Mouse (Mus musculus): Measurements from ENCODE around the gene Cbfa2t3. TPM values are rescaled to one million over a fixed set of nuclear protein-coding genes. Genes with fewer than 3 reads are reported as not detected.
A peak's percentile ranks its signal among the peaks of the same experiment; 100 is the strongest.

The Cbfa2t3 gene
- total and polyA plus RNA-seq, 3 experiments: 10.5 to 102 TPM; not detected in 1

DNA sequence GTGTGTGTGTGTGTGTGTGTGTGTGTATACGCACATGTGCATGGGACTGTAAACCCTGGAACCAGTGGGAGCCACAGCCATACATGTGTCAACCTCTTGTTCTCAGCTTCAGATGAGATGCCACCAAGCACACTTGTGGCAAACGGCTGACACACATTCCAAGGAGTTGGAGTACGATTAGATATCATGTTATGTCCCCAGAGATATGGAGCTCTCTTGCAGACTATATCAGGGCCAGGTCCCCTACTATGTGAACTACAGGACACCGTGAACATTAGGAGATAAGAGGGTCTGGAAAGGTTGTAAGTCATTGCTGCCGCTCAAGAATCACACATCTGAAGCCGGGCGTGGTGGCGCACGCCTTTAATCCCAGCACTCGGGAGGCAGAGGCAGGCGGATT, 16.1 kb downstream of the Cbfa2t3 start:
- H3K36me3 ChIP-seq (ENCODE audit: control insufficient read depth in 1 of 2, insufficient read depth in 2 of 2, low read length in 2 of 2): peaks cover 48 to 50% of the 10 kb centered on the region in 2 experiments
- no peaks in the 10 kb centered on the region for H3K27me3 ChIP-seq (ENCODE audit: control insufficient read depth in 1 of 2, insufficient read depth in 2 of 2, low read length in 2 of 2)
- H3K27ac ChIP-seq (ENCODE audit: control insufficient read depth, low read depth, low read length): peak overlapping the region; percentile 29; the same call in 1 of the 2 replicates
- H3K9me3 ChIP-seq (replicated peaks; ENCODE audit: insufficient read depth, low read length): no peaks in the 10 kb centered on the region
- H3K79me2 ChIP-seq (ENCODE audit: control insufficient read depth, insufficient read depth, low read length, poor library complexity): peaks cover 82% of the 10 kb centered on the region
- no peak overlapping the region for H3K9ac ChIP-seq (ENCODE audit: control insufficient read depth, low read depth, low read length, poor library complexity, severe bottlenecking)
- peak; percentile 54 for DNase-seq (ENCODE audit: low read depth, low spot score)
- TF ChIP-seq MXI1 (IDR thresholded peaks at IDR 0.05; ENCODE audit: low read depth, low read length) (0 out of 2 replicates have a peak, but pooled peaks have one; percentile 27), JUND (IDR thresholded peaks at IDR 0.05; ENCODE audit: low read depth, low read length) (no peak), SIN3A (IDR thresholded peaks at IDR 0.05; ENCODE audit: low read length) (peak; percentile 56; the same call in 1 of the 2 replicates), POLR2AphosphoS2 (IDR thresholded peaks at IDR 0.05; ENCODE audit: low read length) (no peak), HCFC1 (IDR thresholded peaks at IDR 0.05; ENCODE audit: low read depth, low read length) (no peak), NRF1 (IDR thresholded peaks at IDR 0.05; ENCODE audit: insufficient read depth, low read depth, low read length, poor library complexity, severe bottlenecking) (no peak), TCF12 (IDR thresholded peaks at IDR 0.05; ENCODE audit: low read depth, low read length) (peak; percentile 87), NELFE (IDR thresholded peaks at IDR 0.05; ENCODE audit: low read depth, low read length) (no peak), GATA1 (IDR thresholded peaks at IDR 0.05; ENCODE audit: low read depth, low read length) (peak; percentile 73), MEF2A (IDR thresholded peaks at IDR 0.05; ENCODE audit: extremely low read depth, insufficient replicate concordance, low read depth, low read length, poor library complexity, severe bottlenecking) (no peak), TAL1 (IDR thresholded peaks at IDR 0.05; ENCODE audit: low read length) (peak; percentile 28; the same call in 1 of the 2 replicates), EP300 (IDR thresholded peaks at IDR 0.05; ENCODE audit: low read depth in 1 of 2, low read length in 2 of 2) (peak; percentile 61 to 75), ZKSCAN1 (IDR thresholded peaks at IDR 0.05; ENCODE audit: low read depth, low read length) (peak; percentile 47; the same call in 1 of the 2 replicates), E2F4 (IDR thresholded peaks at IDR 0.05; ENCODE audit: borderline replicate concordance, low read depth, low read length) (no peak), ETS1 (IDR thresholded peaks at IDR 0.05; ENCODE audit: low read depth, low read length) (peak; percentile 56), RCOR1 (IDR thresholded peaks at IDR 0.05; ENCODE audit: low read depth, low read length) (peak; percentile 40; the same call in 1 of the 2 replicates), MAFK (IDR thresholded peaks at IDR 0.05; ENCODE audit: borderline replicate concordance, low read depth, low read length) (no peak), BHLHE40 (IDR thresholded peaks at IDR 0.05; ENCODE audit: borderline replicate concordance, low read depth, low read length) (no peak), USF2 (IDR thresholded peaks at IDR 0.05; ENCODE audit: borderline replicate concordance in 1 of 2, insufficient read depth in 1 of 2, low read depth in 1 of 2, low read length in 2 of 2) (no peak), POLR2A (IDR thresholded peaks at IDR 0.05; ENCODE audit: control insufficient read depth in 1 of 2, insufficient read depth in 1 of 2, low read depth in 1 of 2, low read length in 2 of 2, poor library complexity in 1 of 2) (no peak)
- H3K4me1 ChIP-seq (ENCODE audit: control insufficient read depth in 1 of 2, insufficient read depth in 2 of 2, low read length in 2 of 2): peaks cover 7 to 37% of the 10 kb centered on the region in 2 experiments
- H3K4me3 ChIP-seq (ENCODE audit: control insufficient read depth in 1 of 2, insufficient read depth in 1 of 2, low read depth in 2 of 2, low read length in 2 of 2): no peak overlapping the region

DNA sequence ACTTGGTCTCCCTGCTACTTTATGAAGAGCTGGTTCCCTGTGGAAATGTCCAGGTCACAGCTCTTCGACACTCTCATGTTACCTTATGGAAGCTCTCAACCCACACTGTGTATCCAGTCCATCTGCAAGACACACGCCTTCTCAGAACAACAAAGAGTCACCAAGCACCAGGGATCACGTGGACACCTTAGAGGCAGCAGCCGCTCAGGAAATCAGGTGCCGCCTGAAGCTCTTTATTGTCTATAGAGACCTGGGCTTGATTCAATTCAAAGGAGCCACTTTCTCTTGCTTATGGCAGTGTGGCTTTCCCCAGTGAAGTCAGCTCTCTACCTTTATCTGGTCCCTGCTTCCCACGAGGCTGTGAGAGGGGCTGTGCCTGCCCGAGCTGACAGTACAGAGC, 18.7 kb downstream of the Cbfa2t3 start:
- no peak for TF ChIP-seq TCF12 (IDR thresholded peaks at IDR 0.05; ENCODE audit: low read depth, low read length)
- TF ChIP-seq USF2 (IDR thresholded peaks at IDR 0.05; ENCODE audit: borderline replicate concordance in 1 of 2, insufficient read depth in 1 of 2, low read depth in 1 of 2, low read length in 2 of 2): no peak
- TF ChIP-seq ELF1 (IDR thresholded peaks at IDR 0.05; ENCODE audit: low read depth, low read length): no peak
- TF ChIP-seq POLR2A (IDR thresholded peaks at IDR 0.05; ENCODE audit: control insufficient read depth in 1 of 2, insufficient read depth in 1 of 2, low read depth in 1 of 2, low read length in 2 of 2, poor library complexity in 1 of 2): no peak
- TF ChIP-seq MAX (IDR thresholded peaks at IDR 0.05; ENCODE audit: low read length): no peak
- TF ChIP-seq JUND (IDR thresholded peaks at IDR 0.05; ENCODE audit: low read depth, low read length): no peak
- TF ChIP-seq KAT2A (conservative IDR thresholded peaks at IDR 0.05; ENCODE audit: low read depth, low read length): no peak
- TF ChIP-seq TAL1 (IDR thresholded peaks at IDR 0.05; ENCODE audit: low read length): no peak
- no peak for TF ChIP-seq GATA1 (IDR thresholded peaks at IDR 0.05; ENCODE audit: low read depth, low read length)
- no peak for TF ChIP-seq MAFK (IDR thresholded peaks at IDR 0.05; ENCODE audit: borderline replicate concordance, low read depth, low read length)
- TF ChIP-seq ZC3H11A (IDR thresholded peaks at IDR 0.05; ENCODE audit: low read depth, low read length): no peak
- no peak for TF ChIP-seq CHD2 (IDR thresholded peaks at IDR 0.05; ENCODE audit: low read length)
- TF ChIP-seq USF1 (IDR thresholded peaks at IDR 0.05; ENCODE audit: low read depth, low read length): no peak
- no peak for TF ChIP-seq ZKSCAN1 (IDR thresholded peaks at IDR 0.05; ENCODE audit: low read depth, low read length)
- no peak for TF ChIP-seq GABPA (IDR thresholded peaks at IDR 0.05; ENCODE audit: low read depth, low read length)
- no peak for TF ChIP-seq RCOR1 (IDR thresholded peaks at IDR 0.05; ENCODE audit: low read depth, low read length)
- no peak for TF ChIP-seq NELFE (IDR thresholded peaks at IDR 0.05; ENCODE audit: low read depth, low read length)
- no peak for TF ChIP-seq ZNF384 (IDR thresholded peaks at IDR 0.05; ENCODE audit: low read depth, low read length)
- no peak for TF ChIP-seq SIN3A (IDR thresholded peaks at IDR 0.05; ENCODE audit: low read length)
- no peaks in the 10 kb centered on the region for H3K9me3 ChIP-seq (replicated peaks; ENCODE audit: insufficient read depth, low read length)
- H3K9ac ChIP-seq (ENCODE audit: control insufficient read depth, low read depth, low read length, poor library complexity, severe bottlenecking): no peak overlapping the region
- no peaks in the 10 kb centered on the region for H3K27me3 ChIP-seq (ENCODE audit: control insufficient read depth in 1 of 2, insufficient read depth in 2 of 2, low read length in 2 of 2)
- peaks cover 4 to 15% of the 10 kb centered on the region in 2 experiments for H3K4me1 ChIP-seq (ENCODE audit: control insufficient read depth in 1 of 2, insufficient read depth in 2 of 2, low read length in 2 of 2)
- no peak for DNase-seq (ENCODE audit: low read depth, low spot score)
- H3K27ac ChIP-seq (ENCODE audit: control insufficient read depth, low read depth, low read length): no peak overlapping the region
- no peak overlapping the region for H3K4me3 ChIP-seq (ENCODE audit: control insufficient read depth in 1 of 2, insufficient read depth in 1 of 2, low read depth in 2 of 2, low read length in 2 of 2)
- peaks cover 82% of the 10 kb centered on the region for H3K79me2 ChIP-seq (ENCODE audit: control insufficient read depth, insufficient read depth, low read length, poor library complexity)
- peaks cover 25 to 47% of the 10 kb centered on the region in 2 experiments for H3K36me3 ChIP-seq (ENCODE audit: control insufficient read depth in 1 of 2, insufficient read depth in 2 of 2, low read length in 2 of 2)

Measured in MEL (cell line).